Comparison of ENCODE assay signal across 12 mouse cellular contexts in genomic region chr11:103172392-103173040, GRCm38 (mm10). TPM values are rescaled to one million over a fixed set of nuclear protein-coding genes. Genes with fewer than 3 reads are reported as not detected.
A peak's percentile ranks its signal among the peaks of the same experiment; 100 is the strongest.
DNase-seq lines count a peak whose midpoint lies in the region; ATAC-seq and TF ChIP-seq lines count a peak whose summit lies in the region.
"Had no signal": no experiment of that assay in that cellular context is flagged by ENCODE, and none has a peak within 500 bp of the region (broad histone marks: within the 10 kb centered on the region; RNA-seq: fewer than 3 reads in every experiment).

No protein-coding gene starts in this region.

- peaks cover 31% of the 10 kb centered on the region for H3K27me3 ChIP-seq in hindbrain, embryonic 14.5 days (ENCODE audit: control insufficient read depth, insufficient read depth, low read length)
- H3K27me3 ChIP-seq in hindbrain, embryonic 11.5 days (ENCODE audit: control insufficient read depth, insufficient read depth, low read length), result peaks cover 41% of the 10 kb centered on the region
- H3K27me3 ChIP-seq in stomach, embryonic 15.5 days (replicated peaks), result peaks cover 33% of the 10 kb centered on the region
- peaks cover 10% of the 10 kb centered on the region; the same call in 1 of the 2 replicates for H3K27me3 ChIP-seq in stomach, postnatal 0 days (ENCODE audit: control insufficient read depth, insufficient read depth, low read length)

- TF ChIP-seq CTCF in stomach, postnatal 0 days (IDR thresholded peaks at IDR 0.05; ENCODE audit: low read depth), result no peak

- no peak for ATAC-seq in hindbrain, embryonic 14.5 days (ENCODE audit: low FRiP score)
- ATAC-seq in hindbrain, embryonic 11.5 days (ENCODE audit: low FRiP score), result no peak
- ATAC-seq in stomach, embryonic 15.5 days (ENCODE audit: insufficient read depth, low FRiP score, low read depth), result no peak
- no peak for ATAC-seq in stomach, postnatal 0 days (ENCODE audit: low FRiP score, low TSS enrichment)

- H3K27ac ChIP-seq in hindbrain, embryonic 14.5 days, result no peak overlapping the region
- no peak overlapping the region for H3K27ac ChIP-seq in hindbrain, embryonic 11.5 days (ENCODE audit: low read depth, low read length)
- H3K27ac ChIP-seq in stomach, embryonic 15.5 days, result no peak overlapping the region
- H3K27ac ChIP-seq in stomach, postnatal 0 days (replicated peaks), result no peak overlapping the region
- H3K27ac ChIP-seq: embryonic facial prominence, embryonic 12.5 days had no signal

- no peak overlapping the region; the same call in 1 of the 2 replicates for H3K9ac ChIP-seq in hindbrain, embryonic 14.5 days
- H3K9ac ChIP-seq in hindbrain, embryonic 11.5 days (ENCODE audit: low read depth, low read length), result no peak overlapping the region
- H3K9ac ChIP-seq in stomach, embryonic 15.5 days, result no peak overlapping the region
- H3K9ac ChIP-seq in stomach, postnatal 0 days (ENCODE audit: low read length), result no peak overlapping the region
- H3K9ac ChIP-seq: embryonic facial prominence, embryonic 12.5 days had no signal

- peaks cover 17% of the 10 kb centered on the region; the same call in 1 of the 2 replicates for H3K4me1 ChIP-seq in hindbrain, embryonic 14.5 days (replicated peaks; ENCODE audit: control insufficient read depth, insufficient read depth, low read length)
- H3K4me1 ChIP-seq in hindbrain, embryonic 11.5 days (replicated peaks; ENCODE audit: control insufficient read depth, insufficient read depth, low read length), result no peaks in the 10 kb centered on the region
- peaks cover 9% of the 10 kb centered on the region for H3K4me1 ChIP-seq in stomach, embryonic 15.5 days
- H3K4me1 ChIP-seq in stomach, postnatal 0 days (replicated peaks; ENCODE audit: control insufficient read depth, insufficient read depth), result no peaks in the 10 kb centered on the region

- WGBS in hindbrain, embryonic 14.5 days, result 63% methylated on average over 6 of the region's 6 CpGs
- WGBS in hindbrain, embryonic 11.5 days, result 67% methylated on average over 5 of the region's 6 CpGs
- 58% methylated on average over 6 of the region's 6 CpGs for WGBS in stomach, embryonic 15.5 days
- WGBS in stomach, postnatal 0 days, result 75% methylated on average over 6 of the region's 6 CpGs

- H3K36me3 ChIP-seq in hindbrain, embryonic 14.5 days (replicated peaks; ENCODE audit: control insufficient read depth, insufficient read depth), result no peaks in the 10 kb centered on the region
- H3K36me3 ChIP-seq in hindbrain, embryonic 11.5 days (ENCODE audit: control insufficient read depth, insufficient read depth, low read length), result no peaks in the 10 kb centered on the region
- no peaks in the 10 kb centered on the region for H3K36me3 ChIP-seq in stomach, embryonic 15.5 days
- H3K36me3 ChIP-seq in stomach, postnatal 0 days (ENCODE audit: control insufficient read depth, insufficient read depth, low read length), result no peaks in the 10 kb centered on the region
- H3K36me3 ChIP-seq: embryonic facial prominence, embryonic 12.5 days had no signal

- no peak for TF ChIP-seq EP300 in stomach, postnatal 0 days (optimal IDR thresholded peaks at IDR 0.05)

- no peak overlapping the region for H3K4me3 ChIP-seq in hindbrain, embryonic 14.5 days (replicated peaks; ENCODE audit: low read length)
- H3K4me3 ChIP-seq in hindbrain, embryonic 11.5 days (ENCODE audit: low read depth, low read length), result no peak overlapping the region
- H3K4me3 ChIP-seq in stomach, embryonic 15.5 days (replicated peaks), result peak overlapping the region; percentile 54
- no peak overlapping the region for H3K4me3 ChIP-seq in stomach, postnatal 0 days (ENCODE audit: low read depth, low read length)

- peak; percentile 4 for DNase-seq in adrenal gland, postnatal 14 days
- DNase-seq in adrenal gland, postnatal 10 days, result no peak
- no peak for DNase-seq in hindbrain, embryonic 14.5 days (ENCODE audit: low spot score)
- DNase-seq in hindbrain, embryonic 11.5 days (ENCODE audit: low spot score), result no peak
- DNase-seq in stomach, postnatal 0 days (ENCODE audit: low spot score), result no peak
- DNase-seq in right cerebral cortex, adult 2 months (ENCODE audit: low spot score in 2 of 2), result no peak
- DNase-seq in lung, postnatal 10 days, result no peak
- DNase-seq: kidney, postnatal 10 days; right cerebral cortex, postnatal 4 days had no signal

- no peaks in the 10 kb centered on the region for H3K9me3 ChIP-seq in hindbrain, embryonic 14.5 days (ENCODE audit: control insufficient read depth, low read length)
- no peaks in the 10 kb centered on the region for H3K9me3 ChIP-seq in hindbrain, embryonic 11.5 days (ENCODE audit: control insufficient read depth, low read length)
- no peaks in the 10 kb centered on the region for H3K9me3 ChIP-seq in stomach, embryonic 15.5 days
- H3K9me3 ChIP-seq in stomach, postnatal 0 days (ENCODE audit: control insufficient read depth, low read length), result no peaks in the 10 kb centered on the region
- H3K9me3 ChIP-seq: embryonic facial prominence, embryonic 12.5 days had no signal

- H3K4me2 ChIP-seq in hindbrain, embryonic 14.5 days (replicated peaks), result peak overlapping the region; percentile 92
- H3K4me2 ChIP-seq in hindbrain, embryonic 11.5 days (replicated peaks; ENCODE audit: low read depth, low read length), result no peak overlapping the region
- peak overlapping the region; percentile 8; the same call in 1 of the 2 replicates for H3K4me2 ChIP-seq in stomach, embryonic 15.5 days
- no peak overlapping the region for H3K4me2 ChIP-seq in stomach, postnatal 0 days (replicated peaks; ENCODE audit: low read depth)
- H3K4me2 ChIP-seq: embryonic facial prominence, embryonic 12.5 days had no signal

RNA-seq across cellular contexts. Expression of gene Fmnl1, which starts 1.6 kb away (rescaled TPM):
- 14.4 and 30.4 TPM in 2 replicates for total RNA-seq in adrenal gland, postnatal 14 days (2021)
- 10 to 100 TPM; 17.7 to 20.5 TPM for total RNA-seq in adrenal gland, postnatal 10 days (2021)
- polyA plus RNA-seq in hindbrain, embryonic 14.5 days (2014; fragmentation: Nextera tagmentation; extraction: Ambion mirVana), result 6.1 and 8.0 TPM in 2 replicates
- 0.91 and 1.1 TPM in 2 replicates for polyA plus RNA-seq in hindbrain, embryonic 11.5 days (2014; fragmentation: Nextera tagmentation; extraction: Ambion mirVana)
- 3.8 and 4.0 TPM in 2 replicates for polyA plus RNA-seq in stomach, embryonic 15.5 days (2015; fragmentation: Nextera tagmentation; extraction: Ambion mirVana)
- 0.86 and 1.1 TPM in 2 replicates for polyA plus RNA-seq in stomach, postnatal 0 days (2015; fragmentation: Nextera tagmentation; extraction: Ambion mirVana)

RNA-seq across cellular contexts. Expression of gene 1700023F06Rik, which starts 35.8 kb away (rescaled TPM):
- total RNA-seq in adrenal gland, postnatal 14 days (2021), result 0.45 and 0.93 TPM in 2 replicates
- under 1 TPM in 1 of 2 experiments, not detected in 1; 0.27 TPM for total RNA-seq in adrenal gland, postnatal 10 days (2021)
- 1.9 TPM in 2 replicates for polyA plus RNA-seq in hindbrain, embryonic 14.5 days (2014; fragmentation: Nextera tagmentation; extraction: Ambion mirVana)
- polyA plus RNA-seq in hindbrain, embryonic 11.5 days (2014; fragmentation: Nextera tagmentation; extraction: Ambion mirVana), result 0.25 and 0.27 TPM in 2 replicates
- polyA plus RNA-seq in stomach, embryonic 15.5 days (2015; fragmentation: Nextera tagmentation; extraction: Ambion mirVana), result 1.0 and 1.4 TPM in 2 replicates
- polyA plus RNA-seq in stomach, postnatal 0 days (2015; fragmentation: Nextera tagmentation; extraction: Ambion mirVana), result 1.0 and 1.7 TPM in 2 replicates

RNA-seq across cellular contexts. Expression of gene Hexim2, which starts 40.3 kb away (rescaled TPM):
- total RNA-seq in adrenal gland, postnatal 14 days (2021), result 3.9 and 5.6 TPM in 2 replicates
- 1 to 10 TPM; 4.8 to 8.9 TPM for total RNA-seq in adrenal gland, postnatal 10 days (2021)
- polyA plus RNA-seq in hindbrain, embryonic 14.5 days (2014; fragmentation: Nextera tagmentation; extraction: Ambion mirVana), result 20.9 and 24.2 TPM in 2 replicates
- 5.2 and 7.3 TPM in 2 replicates for polyA plus RNA-seq in hindbrain, embryonic 11.5 days (2014; fragmentation: Nextera tagmentation; extraction: Ambion mirVana)
- polyA plus RNA-seq in stomach, embryonic 15.5 days (2015; fragmentation: Nextera tagmentation; extraction: Ambion mirVana), result 6.8 and 8.7 TPM in 2 replicates
- 3.7 and 4.4 TPM in 2 replicates for polyA plus RNA-seq in stomach, postnatal 0 days (2015; fragmentation: Nextera tagmentation; extraction: Ambion mirVana)

RNA-seq across cellular contexts. Expression of gene Spata32, which starts 45.7 kb away (rescaled TPM):
- not detected in 2 replicates for total RNA-seq in adrenal gland, postnatal 14 days (2021)
- not detected for total RNA-seq in adrenal gland, postnatal 10 days (2021)
- polyA plus RNA-seq in hindbrain, embryonic 14.5 days (2014; fragmentation: Nextera tagmentation; extraction: Ambion mirVana), result 0.29 and 0.31 TPM in 2 replicates
- polyA plus RNA-seq in hindbrain, embryonic 11.5 days (2014; fragmentation: Nextera tagmentation; extraction: Ambion mirVana), result not detected in 2 replicates
- polyA plus RNA-seq in stomach, embryonic 15.5 days (2015; fragmentation: Nextera tagmentation; extraction: Ambion mirVana), result not detected in 2 replicates
- not detected in 2 replicates for polyA plus RNA-seq in stomach, postnatal 0 days (2015; fragmentation: Nextera tagmentation; extraction: Ambion mirVana)
- polyA plus RNA-seq: embryonic facial prominence, embryonic 12.5 days; limb, embryonic 14.5 days had no signal

RNA-seq across cellular contexts. Expression of gene Hexim1, which starts 56.5 kb away (rescaled TPM):
- total RNA-seq in adrenal gland, postnatal 14 days (2021), result 57.8 and 62.1 TPM in 2 replicates
- total RNA-seq in adrenal gland, postnatal 10 days (2021), result 10 to 100 TPM; 49.6 to 50.1 TPM
- polyA plus RNA-seq in hindbrain, embryonic 14.5 days (2014; fragmentation: Nextera tagmentation; extraction: Ambion mirVana), result 5.3 and 5.6 TPM in 2 replicates
- polyA plus RNA-seq in hindbrain, embryonic 11.5 days (2014; fragmentation: Nextera tagmentation; extraction: Ambion mirVana), result 4.1 and 5.4 TPM in 2 replicates
- polyA plus RNA-seq in stomach, embryonic 15.5 days (2015; fragmentation: Nextera tagmentation; extraction: Ambion mirVana), result 5.1 and 5.4 TPM in 2 replicates
- 3.8 and 4.1 TPM in 2 replicates for polyA plus RNA-seq in stomach, postnatal 0 days (2015; fragmentation: Nextera tagmentation; extraction: Ambion mirVana)

Comparison
In these comparisons a context has a peak if more than half of its experiments do, and no peak if none do; other contexts are left out.
1. H3K4me2 ChIP-seq: peak in hindbrain, embryonic 14.5 days (single experiment) and stomach, embryonic 15.5 days (single experiment); none in hindbrain, embryonic 11.5 days (single experiment) and stomach, postnatal 0 days (single experiment).